Mouse (Mus musculus) stomach, embryonic 14.5 days (tissue): Measurements from ENCODE around the gene Gmcl1. TPM values are rescaled to one million over a fixed set of nuclear protein-coding genes. Genes with fewer than 3 reads are reported as not detected.

ENCODE experiments used
- polyA plus RNA-seq: library from polyadenylated mRNA; unstranded; fragments of >200 nt; fragmentation: Nextera tagmentation; extraction: Ambion mirVana; gene quantifications from 2 replicates; pipeline ENCODE4 v1.2.1, GENCODE M21; 2014

Gmcl1 gene
- polyA plus RNA-seq, 1 experiment from 2014 or later, result 30.9 TPM

Other genes starting within 250 kb of the Gmcl1 start
- gene Pcbp1, start 207.1 kb downstream of the Gmcl1 start, polyA plus RNA-seq, result 230 and 234 TPM in 2 replicates
- 3.1 and 5.4 TPM in 2 replicates for gene Asprv1, start 105.2 kb downstream of the Gmcl1 start, polyA plus RNA-seq
- gene Mxd1, start 64.2 kb downstream of the Gmcl1 start, polyA plus RNA-seq, result 10.8 and 10.9 TPM in 2 replicates
- 120 and 121 TPM in 2 replicates for gene Snrnp27, start 48.9 kb downstream of the Gmcl1 start, polyA plus RNA-seq
- gene Anxa4, start 60.2 kb upstream of the Gmcl1 start, polyA plus RNA-seq, result 79.7 and 93.9 TPM in 2 replicates
- gene Aak1, start 116.1 kb upstream of the Gmcl1 start, polyA plus RNA-seq, result 21.3 and 28.6 TPM in 2 replicates